21 mouse cellular contexts compared by ENCODE assay signal in genomic region chr9:45617889-45618288, GRCm38 (mm10).
DNase-seq lines count a peak whose midpoint lies in the region; ATAC-seq lines count a peak whose summit lies in the region.
"Had no signal": no experiment of that assay in that cellular context is flagged by ENCODE, and none has a peak within 500 bp of the region (broad histone marks: within the 10 kb centered on the region; RNA-seq: fewer than 3 reads in every experiment).

No protein-coding gene starts in this region.

- no peaks in the 10 kb centered on the region for H3K27me3 ChIP-seq in midbrain, embryonic 13.5 days
- H3K27me3 ChIP-seq in midbrain, embryonic 11.5 days (ENCODE audit: control insufficient read depth, insufficient read depth, low read length): no peaks in the 10 kb centered on the region
- H3K27me3 ChIP-seq in forebrain, embryonic 16.5 days (replicated peaks; ENCODE audit: control insufficient read depth, insufficient read depth, low read length): no peaks in the 10 kb centered on the region
- H3K27me3 ChIP-seq in midbrain, embryonic 14.5 days (ENCODE audit: control insufficient read depth, insufficient read depth, low read length): no peaks in the 10 kb centered on the region
- H3K27me3 ChIP-seq: embryonic facial prominence, embryonic 15.5 days had no signal

- H3K4me2 ChIP-seq in midbrain, embryonic 13.5 days (replicated peaks): no peak overlapping the region
- H3K4me2 ChIP-seq in midbrain, embryonic 11.5 days: no peak overlapping the region
- no peak overlapping the region for H3K4me2 ChIP-seq in forebrain, embryonic 16.5 days (ENCODE audit: low read length)
- H3K4me2 ChIP-seq in midbrain, embryonic 14.5 days (ENCODE audit: low read length): no peak overlapping the region
- H3K4me2 ChIP-seq: embryonic facial prominence, embryonic 15.5 days; liver, embryonic 11.5 days had no signal

- H3K4me3 ChIP-seq in midbrain, embryonic 13.5 days (replicated peaks): no peak overlapping the region
- H3K4me3 ChIP-seq in midbrain, embryonic 11.5 days (ENCODE audit: low read depth, low read length): no peak overlapping the region
- no peak overlapping the region for H3K4me3 ChIP-seq in forebrain, embryonic 16.5 days (replicated peaks; ENCODE audit: low read length)
- H3K4me3 ChIP-seq in midbrain, embryonic 14.5 days (replicated peaks; ENCODE audit: low read depth, low read length): no peak overlapping the region
- H3K4me3 ChIP-seq: embryonic facial prominence, embryonic 15.5 days; heart, embryonic 10.5 days had no signal

- H3K36me3 ChIP-seq in midbrain, embryonic 13.5 days: no peaks in the 10 kb centered on the region
- H3K36me3 ChIP-seq in midbrain, embryonic 11.5 days (ENCODE audit: control insufficient read depth, insufficient read depth, low read length): no peaks in the 10 kb centered on the region
- no peaks in the 10 kb centered on the region for H3K36me3 ChIP-seq in forebrain, embryonic 16.5 days (ENCODE audit: control insufficient read depth, insufficient read depth)
- H3K36me3 ChIP-seq in midbrain, embryonic 14.5 days (ENCODE audit: control insufficient read depth, insufficient read depth, low read length): no peaks in the 10 kb centered on the region
- H3K36me3 ChIP-seq: embryonic facial prominence, embryonic 15.5 days; heart, embryonic 10.5 days had no signal

- 72% methylated on average over 10 of the region's 10 CpGs for WGBS in midbrain, embryonic 13.5 days
- WGBS in midbrain, embryonic 11.5 days: 96% methylated on average over 10 of the region's 10 CpGs
- WGBS in forebrain, embryonic 16.5 days: 77% methylated on average over 10 of the region's 10 CpGs
- 64% methylated on average over 10 of the region's 10 CpGs for WGBS in midbrain, embryonic 14.5 days

- ATAC-seq in midbrain, embryonic 13.5 days: peak; percentile 45; the same call in 1 of the 2 replicates
- no peak for ATAC-seq in midbrain, embryonic 11.5 days (ENCODE audit: low FRiP score)
- ATAC-seq in forebrain, embryonic 16.5 days: peak; percentile 8; the same call in 1 of the 2 replicates
- ATAC-seq in midbrain, embryonic 14.5 days (ENCODE audit: low FRiP score, low TSS enrichment): peak; percentile 60; the same call in 1 of the 2 replicates

- H3K4me1 ChIP-seq in midbrain, embryonic 13.5 days (replicated peaks): peaks cover 58% of the 10 kb centered on the region
- peaks cover 2% of the 10 kb centered on the region; the same call in 1 of the 2 replicates for H3K4me1 ChIP-seq in midbrain, embryonic 11.5 days (ENCODE audit: control insufficient read depth, insufficient read depth, low read length)
- H3K4me1 ChIP-seq in forebrain, embryonic 16.5 days (replicated peaks; ENCODE audit: control insufficient read depth, insufficient read depth, low read length): peaks cover 48% of the 10 kb centered on the region
- H3K4me1 ChIP-seq in midbrain, embryonic 14.5 days (ENCODE audit: control insufficient read depth, insufficient read depth, low read length): peaks cover 44% of the 10 kb centered on the region
- H3K4me1 ChIP-seq: heart, embryonic 10.5 days had no signal

- H3K27ac ChIP-seq in midbrain, embryonic 13.5 days: peak overlapping the region; percentile 45; the same call in 1 of the 2 replicates
- H3K27ac ChIP-seq in midbrain, embryonic 11.5 days (ENCODE audit: low read depth, low read length): no peak overlapping the region
- H3K27ac ChIP-seq in forebrain, embryonic 16.5 days (ENCODE audit: low read length): peak overlapping the region; percentile 70
- H3K27ac ChIP-seq in midbrain, embryonic 14.5 days (replicated peaks; ENCODE audit: low read depth, low read length): peak overlapping the region; percentile 76
- H3K27ac ChIP-seq: embryonic facial prominence, embryonic 15.5 days; heart, embryonic 10.5 days had no signal

- no peak for DNase-seq in midbrain, embryonic 11.5 days (ENCODE audit: low spot score, missing footprints)
- peak; percentile 61 for DNase-seq in midbrain, embryonic 14.5 days
- peak; percentile 34 for DNase-seq in retina, embryonic 14.5 days (ENCODE audit: low spot score)
- no peak for DNase-seq in cerebellum, adult 11 months
- no peak for DNase-seq in testis, postnatal 10 days (ENCODE audit: low spot score)
- no peak for DNase-seq in spleen, postnatal 4 days (ENCODE audit: low spot score in 2 of 2)
- DNase-seq: adrenal gland, postnatal 10 days; cerebellum, adult 11-12 months; cerebellum, postnatal 25 days; embryo, embryonic 11 days; kidney, adult 9 months; kidney, postnatal 25 days; layer of hippocampus, adult 9-11 months; lung, adult 18-20 months; lung, postnatal 14 days; thymus, adult 18-20 months had no signal

- no peaks in the 10 kb centered on the region for H3K9me3 ChIP-seq in midbrain, embryonic 13.5 days
- no peaks in the 10 kb centered on the region for H3K9me3 ChIP-seq in midbrain, embryonic 11.5 days (ENCODE audit: control insufficient read depth, low read length)
- H3K9me3 ChIP-seq in forebrain, embryonic 16.5 days (ENCODE audit: control insufficient read depth, low read length): no peaks in the 10 kb centered on the region
- H3K9me3 ChIP-seq in midbrain, embryonic 14.5 days (ENCODE audit: control insufficient read depth, low read length): no peaks in the 10 kb centered on the region
- H3K9me3 ChIP-seq: embryonic facial prominence, embryonic 15.5 days; heart, embryonic 10.5 days had no signal

- H3K9ac ChIP-seq in midbrain, embryonic 13.5 days (replicated peaks): no peak overlapping the region
- H3K9ac ChIP-seq in midbrain, embryonic 11.5 days (ENCODE audit: low read length): no peak overlapping the region
- no peak overlapping the region for H3K9ac ChIP-seq in forebrain, embryonic 16.5 days (replicated peaks; ENCODE audit: low read depth, low read length)
- H3K9ac ChIP-seq in midbrain, embryonic 14.5 days (replicated peaks; ENCODE audit: low read length): 0 out of 2 replicates have a peak overlapping the region, but pooled peaks have one; percentile 12
- H3K9ac ChIP-seq: embryonic facial prominence, embryonic 15.5 days had no signal

Comparison
In these comparisons a context has a peak if more than half of its experiments do, and no peak if none do; other contexts are left out.
1. DNase-seq: peak in midbrain, embryonic 14.5 days (single experiment) and retina, embryonic 14.5 days (single experiment); none in midbrain, embryonic 11.5 days (single experiment), cerebellum, adult 11 months (single experiment), testis, postnatal 10 days (single experiment) and spleen, postnatal 4 days (0 of 2).